Mouse (Mus musculus): ENCODE measurements around the gene Sema4c. TPM values are rescaled to one million over a fixed set of nuclear protein-coding genes. Genes with fewer than 3 reads are reported as not detected.

Sema4c gene
- polyA plus RNA-seq, 2 experiments from 2014 or later: 0.13 TPM; not detected in 1

DNA sequence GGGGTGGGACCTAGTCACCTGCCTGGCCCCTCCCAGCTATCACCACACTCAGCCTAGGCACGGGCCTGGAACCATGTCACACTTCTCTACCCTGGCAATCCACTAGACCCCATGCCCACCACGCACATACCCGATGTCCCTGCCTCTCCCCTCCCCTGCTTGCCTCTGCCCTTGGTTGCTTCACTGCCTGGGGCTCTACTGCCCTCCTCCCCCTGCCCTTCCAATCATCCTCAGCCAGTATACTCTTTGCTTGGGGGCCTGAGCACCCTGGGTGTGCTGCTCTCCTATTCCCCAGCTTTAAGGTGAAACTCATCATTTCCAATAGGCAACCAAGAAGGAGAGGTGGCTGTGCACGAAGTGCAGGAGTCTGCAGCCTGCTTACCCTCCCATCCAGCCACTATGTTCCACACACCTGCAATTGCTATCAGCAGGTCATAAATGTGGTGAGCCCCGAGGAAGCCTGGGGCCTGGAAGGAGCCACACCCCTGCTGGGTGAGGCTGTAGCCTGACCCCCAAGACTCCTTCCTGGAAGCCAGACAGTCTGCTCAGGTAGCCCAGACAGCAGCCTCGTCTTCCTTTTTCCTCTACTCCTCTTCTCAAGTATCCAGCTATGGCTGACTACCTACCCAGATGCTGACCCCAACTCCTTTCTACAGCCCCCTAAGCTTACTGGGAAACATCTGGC lies 19.0 kb upstream of the Sema4c start:
- ATAC-seq: no peak

DNA sequence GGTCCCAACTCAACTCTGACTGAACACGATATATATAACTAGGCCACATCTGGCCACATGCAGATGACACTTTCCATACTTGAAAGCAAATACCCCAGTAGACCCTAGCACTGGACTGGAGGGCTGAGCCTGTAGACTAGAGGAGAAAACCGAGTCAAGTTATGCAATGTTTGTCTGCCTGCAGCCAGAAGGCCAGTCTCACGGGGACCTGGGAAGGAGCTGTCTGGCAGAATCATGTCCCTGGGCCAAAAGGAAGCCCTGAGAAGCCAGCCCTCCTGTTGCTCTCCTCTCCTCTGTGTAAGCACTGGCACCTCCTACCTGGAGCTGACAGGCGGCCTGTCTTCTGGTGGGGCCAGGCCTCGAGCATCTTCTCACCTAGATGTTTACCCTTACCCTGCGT lies 17.2 kb upstream of the Sema4c start:
- ATAC-seq: no peak

DNA sequence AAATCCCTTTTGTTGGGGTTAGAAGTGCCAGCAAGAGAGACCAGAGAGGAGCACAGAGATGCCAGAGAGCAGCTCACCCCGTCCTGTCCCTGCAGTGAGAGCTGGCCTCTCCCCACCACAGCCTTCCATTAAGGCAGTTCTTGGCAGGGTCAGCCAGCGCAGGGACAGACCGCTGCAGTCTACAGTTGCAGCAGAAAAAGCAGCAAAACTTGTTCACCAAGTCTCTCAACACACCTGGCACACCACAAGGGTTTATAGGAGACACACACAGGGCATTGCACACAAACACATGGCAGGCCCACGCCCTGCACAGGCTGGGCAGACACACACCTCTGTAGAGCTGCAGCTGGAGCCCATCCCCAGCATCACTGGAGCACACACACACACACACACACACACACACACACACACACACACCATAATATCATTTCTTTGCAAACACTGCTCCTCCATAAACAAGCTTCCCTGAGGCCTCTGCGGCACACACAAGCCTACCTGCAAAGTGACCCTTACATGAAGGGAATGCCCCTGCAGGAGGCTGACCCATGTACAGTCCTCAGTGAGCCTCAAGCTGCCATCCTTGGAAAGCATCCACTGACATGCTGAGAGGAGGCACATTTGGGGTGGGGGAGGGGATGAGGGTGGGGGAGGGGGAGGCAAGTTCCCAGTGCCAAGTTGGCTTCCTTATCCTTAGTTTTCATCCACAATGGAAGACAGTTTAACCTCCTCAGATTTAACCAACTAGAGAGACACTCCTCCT lies 16.2 kb upstream of the Sema4c start:
- ATAC-seq: no peak

DNA sequence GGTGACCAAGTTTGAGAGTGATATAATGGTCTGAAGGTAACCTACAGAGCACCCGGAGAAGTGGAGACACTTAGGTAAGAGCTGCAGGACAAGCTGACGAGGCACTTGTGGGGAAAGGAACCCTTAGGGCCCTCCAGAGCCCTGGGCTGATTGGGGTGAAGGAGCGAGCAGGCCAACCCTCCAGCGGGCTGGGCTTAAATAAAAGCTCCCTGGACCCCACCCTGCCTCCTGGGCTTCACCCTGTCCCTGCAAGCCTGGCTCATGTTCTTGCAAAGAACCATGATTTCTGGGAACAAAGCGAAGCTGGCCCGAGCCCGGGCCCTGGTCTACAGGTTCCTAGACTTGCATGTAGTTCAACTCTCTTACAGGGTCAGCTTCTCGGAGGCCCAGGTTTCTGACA lies 15.4 kb upstream of the Sema4c start:
- no peak for ATAC-seq

DNA sequence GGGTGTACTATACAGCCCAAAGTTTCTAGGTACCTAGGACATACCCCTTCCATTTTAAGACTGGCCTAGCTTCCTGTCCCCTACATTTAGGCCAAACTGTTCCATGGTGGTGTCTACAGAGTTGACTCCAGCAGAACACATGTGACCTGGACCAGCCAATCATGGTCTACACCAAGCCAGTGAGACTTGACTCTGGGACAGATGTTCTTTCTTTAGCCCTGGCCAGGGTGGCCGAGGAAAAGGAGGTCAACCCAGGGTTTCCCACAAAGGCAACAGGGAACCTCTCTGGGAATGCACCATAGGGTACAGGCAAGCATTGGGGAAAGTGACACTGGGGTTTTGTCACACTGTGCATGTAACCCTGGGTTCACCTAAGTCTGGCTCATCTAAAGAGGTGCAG lies 14.6 kb upstream of the Sema4c start:
- ATAC-seq: no peak

DNA sequence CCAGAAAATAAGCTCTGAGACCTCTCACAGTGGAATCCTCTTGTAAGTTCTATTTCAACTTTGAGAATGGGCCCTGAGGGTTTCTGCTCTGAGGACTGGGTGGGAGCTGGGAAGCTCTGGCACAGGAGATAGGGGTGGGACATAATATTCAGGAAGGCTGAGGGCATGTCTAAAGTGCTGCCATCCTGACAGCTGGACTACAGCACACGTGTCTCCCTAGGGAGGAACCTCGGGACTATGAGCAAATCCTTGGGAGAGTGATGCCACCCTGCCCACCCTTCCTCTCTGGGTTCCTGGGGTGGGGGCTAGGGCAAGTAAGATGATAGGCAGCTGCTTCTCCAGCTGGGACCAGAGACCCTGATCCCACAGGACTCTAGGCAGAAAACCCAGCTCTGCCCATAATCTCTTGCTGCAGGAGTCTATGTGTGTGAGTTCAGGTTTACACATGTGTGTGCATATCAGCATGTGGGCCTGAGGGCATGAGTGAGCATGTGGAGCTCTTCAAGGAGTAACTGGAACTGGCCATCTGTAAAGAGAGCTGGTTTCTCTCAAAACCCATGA lies 14.1 kb upstream of the Sema4c start:
- no peak for ATAC-seq

DNA sequence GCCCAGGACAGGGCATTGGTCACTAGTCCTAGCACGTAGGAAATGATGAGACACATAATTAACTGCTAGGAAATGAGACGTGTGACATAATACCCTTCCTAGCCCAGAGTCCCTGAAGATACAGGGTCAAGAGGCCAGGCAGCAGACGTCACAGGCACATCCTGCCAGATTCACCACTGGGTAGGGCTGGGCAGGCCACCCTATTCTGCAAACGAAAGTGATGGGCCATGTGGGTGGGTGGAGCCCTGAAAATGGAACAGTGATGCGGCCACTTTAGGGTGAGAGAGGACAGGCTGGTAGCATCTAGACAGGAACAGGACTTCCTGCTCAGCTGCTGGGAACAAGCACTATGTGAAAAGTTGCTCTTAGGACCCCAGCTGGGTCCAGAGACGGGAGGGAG lies 13.5 kb upstream of the Sema4c start:
- ATAC-seq: peak; percentile 54

DNA sequence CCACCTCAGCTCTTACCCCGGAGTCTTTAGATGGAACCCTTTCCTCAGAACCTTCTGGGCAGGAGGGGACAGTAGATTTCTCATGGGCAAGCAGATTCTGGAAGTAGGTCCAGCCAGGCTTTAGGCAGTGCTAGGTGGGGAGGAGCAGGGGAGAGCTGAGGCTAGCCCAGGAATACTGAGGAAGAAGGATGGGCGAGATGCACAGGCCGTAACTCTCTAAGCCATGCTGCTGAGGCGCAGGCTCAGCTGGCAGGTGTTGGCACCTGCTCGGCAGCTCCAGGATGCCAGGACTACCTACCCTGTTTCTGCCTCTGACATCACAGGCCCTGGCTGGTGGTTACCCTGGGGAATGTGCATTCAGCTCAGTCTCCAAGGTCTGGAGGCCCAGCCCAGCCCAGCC lies 12.2 kb upstream of the Sema4c start:
- ATAC-seq: no peak

DNA sequence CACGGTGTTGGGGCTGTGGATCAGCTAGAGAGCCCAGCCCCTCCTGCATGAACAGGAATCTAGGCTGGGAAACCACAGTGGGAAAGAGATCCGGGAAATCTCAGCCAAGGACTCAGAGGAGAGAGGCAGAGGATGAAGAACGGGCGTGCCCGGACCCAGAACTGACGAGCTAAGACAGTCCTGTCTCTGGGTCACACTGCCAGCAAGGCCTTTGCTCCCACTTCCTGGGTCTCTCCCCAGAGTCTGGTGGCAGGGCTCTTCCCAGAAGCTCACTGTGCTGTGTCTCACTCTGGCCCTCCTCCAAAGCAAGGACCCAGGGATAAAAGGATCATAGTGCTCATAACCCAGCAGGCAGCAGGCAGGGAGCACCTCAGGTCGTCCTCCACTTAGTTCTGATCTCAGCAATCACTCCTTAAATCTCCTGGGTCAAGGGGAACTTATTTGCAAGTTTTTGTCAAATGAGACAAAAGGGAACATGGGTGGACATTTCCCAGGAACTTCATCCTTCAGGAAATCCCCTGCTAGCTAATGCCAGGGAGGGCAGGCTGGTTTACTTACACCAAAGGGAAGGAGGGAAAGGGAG lies 11.6 kb upstream of the Sema4c start:
- ATAC-seq: no peak

DNA sequence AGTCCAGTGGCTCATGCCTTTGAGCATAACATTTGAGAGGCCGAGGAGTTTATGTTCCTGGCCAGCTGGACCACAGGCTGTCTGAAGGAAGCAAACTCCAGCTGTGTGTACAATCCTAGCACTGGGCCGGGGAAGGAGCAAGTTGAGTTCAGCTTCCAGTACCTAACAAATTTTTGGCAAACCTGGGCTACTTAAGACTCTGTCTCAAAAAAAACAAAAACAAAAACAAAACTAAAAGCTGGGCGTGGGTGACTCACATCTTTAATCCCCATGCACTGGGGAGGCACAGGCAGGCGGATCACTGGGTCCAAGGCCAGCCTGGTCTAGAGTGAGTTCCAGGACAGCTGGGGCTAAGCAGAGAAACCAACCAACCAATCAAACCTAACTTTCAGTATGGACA lies 10.6 kb upstream of the Sema4c start:
- ATAC-seq: no peak

DNA sequence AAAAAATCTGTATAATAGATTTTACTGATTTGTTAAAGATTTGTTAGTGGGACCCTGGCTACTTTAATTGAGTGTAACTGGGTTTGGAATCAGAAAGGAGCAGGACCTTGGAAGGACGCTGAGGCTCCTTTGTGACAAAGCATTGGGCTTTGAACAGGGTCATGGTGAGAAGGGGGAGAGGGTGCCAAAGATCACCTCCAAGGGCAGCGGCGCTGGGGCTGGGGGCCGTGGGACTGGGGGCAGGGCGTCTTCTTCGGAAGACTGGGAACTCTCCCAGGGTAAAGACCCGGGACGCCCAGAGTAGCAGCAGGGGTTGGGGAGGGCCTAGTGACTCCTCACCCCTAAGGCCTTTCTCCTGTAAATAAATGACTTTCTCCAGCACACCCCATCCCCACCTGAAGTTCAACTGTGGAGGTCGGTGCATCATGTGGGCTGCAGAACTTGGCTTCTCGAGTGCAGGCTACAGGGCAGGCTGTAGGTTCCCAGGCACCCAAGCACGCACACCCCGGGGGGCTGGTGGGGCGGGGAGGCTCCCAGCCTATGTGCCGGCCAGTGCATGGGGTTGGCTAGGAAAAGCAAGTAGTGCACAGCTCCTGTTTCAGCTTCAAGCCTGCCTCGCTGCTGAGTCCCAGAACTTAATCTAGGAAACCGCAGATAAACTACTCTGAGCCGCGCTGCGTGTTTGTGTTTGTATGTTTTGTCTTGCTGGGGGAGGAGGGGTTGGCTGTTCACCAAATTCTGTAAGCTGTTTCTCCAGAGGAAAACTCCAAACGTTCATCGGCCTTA lies 9.9 kb upstream of the Sema4c start:
- no peak for ATAC-seq

DNA sequence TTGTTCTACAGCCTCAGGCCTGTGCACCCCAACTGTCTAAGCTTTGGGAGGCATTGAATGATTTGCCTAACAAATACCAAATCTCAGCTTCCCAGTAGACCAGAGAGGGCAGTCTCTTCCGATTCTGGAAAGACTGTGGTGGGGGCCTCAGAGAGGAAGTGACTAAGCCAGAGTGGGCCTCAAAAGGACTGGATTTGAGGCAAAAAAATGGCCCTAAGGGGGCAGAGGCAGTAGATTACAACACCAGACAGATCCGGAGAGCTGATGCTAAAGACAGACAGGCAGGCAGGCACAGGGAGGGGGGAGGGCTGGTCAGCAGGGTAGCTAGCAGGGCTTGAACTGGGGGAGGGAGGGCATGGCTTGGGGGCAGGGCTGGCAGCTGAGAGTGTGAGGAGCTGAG lies 8.3 kb upstream of the Sema4c start:
- ATAC-seq: no peak

DNA sequence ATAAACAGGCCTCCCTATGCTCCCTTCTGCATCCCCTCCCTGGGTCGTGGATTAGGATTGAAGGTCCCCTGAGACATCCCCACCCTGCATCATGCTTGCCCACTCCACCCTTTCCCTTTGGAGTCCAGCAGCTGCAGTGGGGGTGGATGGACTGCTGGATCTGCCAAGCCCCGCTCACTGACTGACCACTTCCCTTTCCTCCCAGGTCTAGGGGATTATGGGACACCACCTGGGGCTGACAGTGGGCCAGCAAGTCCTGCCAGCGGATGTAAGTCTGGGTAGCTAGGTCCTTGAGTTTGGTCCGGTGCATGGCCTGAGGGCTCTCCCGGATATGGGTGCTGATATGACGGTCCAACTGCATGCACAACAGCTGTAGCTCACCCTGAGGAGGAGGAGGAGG lies 6.0 kb upstream of the Sema4c start:
- no peak for ATAC-seq

DNA sequence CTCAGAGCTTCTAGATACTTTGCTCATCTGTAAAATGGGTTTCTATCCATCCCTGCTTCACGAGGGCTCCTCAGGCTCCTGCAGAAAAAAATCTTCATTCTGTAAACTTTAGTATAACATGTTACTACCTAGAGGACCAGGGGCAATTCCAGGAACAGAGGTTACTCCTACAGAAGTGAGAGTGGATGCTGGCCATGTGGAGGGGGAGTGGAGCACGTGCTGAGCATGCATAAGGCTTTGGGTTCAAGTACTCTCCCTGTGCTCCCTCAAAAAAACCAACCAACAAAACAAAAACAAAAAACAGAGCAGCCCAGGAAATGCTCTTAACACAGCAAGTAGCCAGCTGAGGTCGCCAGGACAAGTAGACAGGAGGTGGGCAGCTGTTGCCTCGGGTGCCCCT lies 5.5 kb upstream of the Sema4c start:
- ATAC-seq: no peak

DNA sequence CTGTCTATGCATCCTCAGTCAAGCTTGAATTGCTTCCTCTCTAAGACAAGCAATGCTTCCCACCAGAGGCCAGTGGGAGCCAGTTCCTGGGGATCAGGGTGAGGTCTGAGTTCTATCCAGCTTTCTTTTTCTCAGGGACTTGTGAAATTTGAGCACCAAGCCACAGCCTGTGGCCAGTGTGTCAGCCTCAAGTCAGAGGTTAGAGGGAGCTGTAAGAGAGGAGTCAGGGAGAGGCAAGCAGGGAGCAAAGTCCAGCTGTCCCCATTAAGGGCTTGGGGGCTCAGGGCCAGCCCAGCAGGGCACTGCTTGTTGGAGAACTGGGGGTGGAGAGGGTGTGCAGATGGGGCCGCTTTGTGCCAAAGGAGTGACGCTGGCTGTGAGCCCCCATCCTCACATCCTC lies 5.0 kb upstream of the Sema4c start:
- ATAC-seq: no peak

DNA sequence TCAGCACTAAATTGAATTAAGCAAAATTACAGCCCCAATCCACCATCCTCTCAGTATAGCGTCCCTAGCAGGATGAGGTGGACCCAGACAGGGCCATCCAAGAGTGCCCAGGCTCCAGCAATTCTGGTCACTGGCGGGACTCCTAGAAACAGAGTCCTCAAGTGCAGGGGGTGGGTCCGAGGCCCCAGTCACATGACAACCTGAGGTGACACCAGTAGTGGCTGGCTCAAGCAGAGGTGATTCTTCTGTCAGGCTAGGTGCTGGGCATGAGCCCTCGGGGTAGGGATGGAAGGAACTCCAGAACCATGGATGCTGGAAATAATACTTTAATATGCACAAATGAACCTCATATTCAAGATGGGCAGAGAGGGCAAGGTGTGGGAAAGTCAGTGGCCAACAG lies 4.2 kb upstream of the Sema4c start:
- no peak for ATAC-seq

DNA sequence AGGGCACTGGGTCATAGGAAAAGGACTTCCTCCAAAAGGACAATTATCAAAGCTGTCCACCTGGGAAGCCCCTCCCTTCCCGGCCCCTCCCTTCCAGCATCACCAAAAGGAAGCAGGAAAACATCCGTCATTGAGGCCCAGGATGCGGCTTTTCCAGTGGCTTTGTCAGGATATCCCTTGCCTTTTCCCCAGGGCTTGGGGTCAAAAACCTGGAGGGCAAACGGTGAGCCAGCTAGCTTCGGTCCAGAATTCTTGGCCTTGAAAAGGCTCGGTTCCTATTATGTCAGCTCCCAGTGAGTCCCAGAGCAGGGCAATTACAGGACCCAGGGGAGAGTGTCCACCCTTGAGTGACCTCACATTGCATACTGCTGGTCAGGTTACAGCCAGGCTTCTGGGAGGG lies 2.8 kb upstream of the Sema4c start:
- no peak for ATAC-seq

DNA sequence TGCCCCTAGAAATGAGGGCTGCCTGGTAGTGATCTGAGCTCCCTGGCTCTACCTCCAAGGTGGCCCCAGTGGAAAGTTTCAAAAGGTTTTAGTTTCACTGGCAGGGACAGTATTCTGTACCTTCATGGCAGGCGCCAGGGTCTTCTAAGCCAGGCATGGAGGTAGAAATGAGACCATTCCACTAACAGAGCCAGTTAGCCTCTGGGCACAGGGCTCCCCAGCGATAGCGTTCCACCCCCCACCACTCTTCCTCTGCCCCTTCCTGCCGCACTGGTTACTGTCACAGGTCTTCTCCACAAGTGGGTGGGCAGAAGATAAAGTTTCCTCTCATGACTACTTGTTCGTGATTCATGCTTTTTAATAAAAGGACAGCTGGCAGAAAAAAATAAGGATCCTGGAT lies 1.7 kb upstream of the Sema4c start:
- ATAC-seq: no peak

DNA sequence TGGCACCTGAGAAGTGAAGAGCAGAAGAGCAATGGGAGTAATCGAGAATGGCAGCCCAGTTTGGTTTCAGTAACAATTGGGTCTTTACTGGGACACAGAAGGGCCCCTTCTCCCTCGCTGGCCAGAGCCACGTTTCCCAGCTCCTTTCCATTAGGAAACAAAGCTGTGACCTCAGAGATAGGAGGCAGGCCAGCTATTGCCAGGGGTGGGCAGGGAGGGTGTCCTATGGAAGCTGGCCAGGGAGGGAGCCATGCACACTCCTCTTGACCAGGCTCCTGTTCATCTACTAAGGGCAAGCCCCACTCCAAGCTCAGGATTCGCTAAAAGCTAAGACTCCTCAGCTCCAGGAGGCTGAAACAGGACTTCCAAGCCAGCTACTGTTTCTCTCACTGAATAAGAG lies 1.1 kb upstream of the Sema4c start:
- no peak for ATAC-seq

DNA sequence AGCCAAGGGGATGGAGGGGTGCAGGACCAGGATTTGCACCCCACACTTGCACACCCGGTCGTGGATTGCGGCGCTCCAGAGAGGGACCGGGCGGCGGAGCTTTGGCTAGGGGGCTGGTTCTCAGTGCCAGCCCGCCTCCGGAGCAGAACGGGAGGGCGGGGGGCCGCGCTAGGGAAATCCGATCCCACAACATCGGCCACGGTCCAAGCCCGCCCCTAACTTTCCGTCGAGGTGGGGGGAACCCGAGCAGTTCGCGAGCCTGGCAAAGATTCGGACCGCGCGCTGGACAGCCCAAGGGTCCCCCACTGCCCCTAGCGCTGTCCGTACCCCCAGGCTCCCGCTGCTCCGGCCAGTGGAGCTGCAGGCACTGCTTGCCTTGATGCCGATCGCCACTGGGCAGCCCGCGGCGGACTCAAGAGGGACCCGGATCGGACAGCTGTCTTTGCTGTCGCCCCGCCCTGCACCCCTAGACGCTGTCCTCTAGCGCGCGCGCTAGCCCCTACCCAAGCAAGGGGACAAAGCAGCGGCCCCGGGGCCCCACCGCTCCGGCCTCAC lies 615 bp downstream of the Sema4c start:
- ATAC-seq: no peak

DNA sequence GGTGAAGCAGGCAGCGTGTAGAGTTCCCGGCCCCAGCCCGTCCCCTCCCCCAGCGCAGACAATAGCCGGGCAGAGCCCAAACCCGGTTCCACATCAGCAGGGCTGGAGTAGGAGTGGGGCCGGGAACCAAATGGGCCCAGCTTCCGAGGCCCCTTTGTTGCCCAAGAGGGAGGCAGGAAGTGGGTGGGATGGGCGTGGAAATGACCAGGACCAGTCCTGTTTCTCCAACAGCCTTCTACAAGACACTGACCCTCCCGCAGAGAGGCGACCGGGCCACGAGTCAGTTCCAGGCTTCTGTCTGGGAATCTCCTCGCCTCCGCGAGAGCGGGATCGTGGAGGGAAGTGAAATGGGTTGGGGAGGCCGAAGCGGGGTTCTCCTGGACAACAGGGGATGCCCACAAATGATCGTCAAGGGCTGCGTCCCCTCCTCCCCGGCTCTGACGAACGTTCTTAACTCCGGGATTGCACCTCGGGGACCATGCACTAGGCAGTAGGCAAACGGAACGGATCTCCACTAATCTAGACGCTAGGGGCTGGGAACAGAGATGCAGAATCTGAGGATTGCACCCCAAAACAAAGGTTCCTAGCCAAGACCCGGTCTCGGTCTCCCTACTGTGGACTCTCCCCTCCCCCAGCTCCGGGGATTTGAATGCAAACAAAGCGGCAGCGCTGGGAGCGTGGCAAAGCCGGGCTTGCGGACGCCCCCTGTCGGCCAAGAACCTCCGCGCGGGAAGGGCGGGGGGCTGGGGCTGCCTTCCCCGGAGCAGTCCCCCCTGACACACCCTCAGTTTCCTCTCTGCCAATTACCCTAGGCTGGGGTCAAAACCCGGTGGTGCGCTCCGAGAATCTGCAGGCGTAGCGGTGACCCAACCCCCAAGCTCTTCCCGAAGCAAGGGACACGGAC lies 1.3 kb downstream of the Sema4c start:
- peak; percentile 45 for ATAC-seq

Measured in activated CD4-positive, CD25-positive, alpha-beta regulatory T cell, adult 4 months (primary cell).